Mouse (Mus musculus): ENCODE measurements around the gene Riok1. TPM values are rescaled to one million over a fixed set of nuclear protein-coding genes. Genes with fewer than 3 reads are reported as not detected.

Riok1 gene
- 10 to 100 TPM; 20.4 to 24.3 TPM for total RNA-seq (2021)
- long read RNA-seq, experiment 1, transcript Riok1-201 (17 exons, 2,738 nt): major isoform, 13 of 17 reads
- long read RNA-seq, experiment 1, partial matches to known transcripts: 2 of 17 reads
- long read RNA-seq, experiment 1, other reads (novel, unspliced or antisense): 2 of 17 reads
- long read RNA-seq, experiment 2, transcript Riok1-201 (17 exons, 2,738 nt): major isoform, 13 of 18 reads
- long read RNA-seq, experiment 2, partial matches to known transcripts: 2 of 18 reads
- long read RNA-seq, experiment 2, other reads (novel, unspliced or antisense): 2 of 18 reads

DNA sequence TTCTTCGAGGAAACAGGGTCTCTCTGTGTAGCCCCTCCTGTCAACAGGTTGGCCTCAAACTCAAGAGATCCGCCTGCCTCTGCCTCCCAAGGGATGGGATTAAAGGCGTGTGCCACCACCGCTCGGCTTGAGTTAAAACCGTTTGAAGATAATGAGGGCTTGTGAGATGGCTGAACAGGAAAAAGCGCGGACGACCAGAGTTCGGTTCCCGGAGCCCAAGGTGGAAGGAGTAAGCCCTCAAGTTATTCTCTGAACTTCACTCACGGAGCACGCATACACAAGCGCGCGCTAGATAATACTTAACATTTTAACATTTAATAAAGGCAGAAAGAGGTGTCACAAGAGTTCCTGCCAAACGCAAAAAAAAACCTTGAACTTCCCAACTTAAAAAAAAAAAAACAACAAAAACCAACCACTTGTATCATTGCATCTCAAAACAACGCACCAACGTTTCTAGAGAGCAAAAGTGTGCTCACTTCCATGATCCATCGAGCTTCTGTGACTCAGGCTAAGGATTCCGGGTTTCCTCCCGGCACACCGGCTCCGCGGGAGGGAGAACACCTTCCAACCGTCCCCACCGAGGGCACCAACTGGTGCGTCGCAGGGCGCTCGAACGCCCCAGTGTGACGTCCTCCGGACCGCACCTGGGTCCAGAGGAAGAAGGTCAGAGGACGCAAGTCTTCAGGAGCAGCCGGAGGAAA lies at the start of gene Riok1:
Riok1 (plus strand) TSS at position 653 of the 701 bp plus-strand sequence.
- no peak for DNase-seq (ENCODE audit: low spot score in 2 of 2)
- intact Hi-C loops (cut with DNase I): loop anchor here (2.0 to 10.0 kb wide), 3 partner anchors 42 to 602 kb away; partner anchors contain the start of gene Ssr1

DNA sequence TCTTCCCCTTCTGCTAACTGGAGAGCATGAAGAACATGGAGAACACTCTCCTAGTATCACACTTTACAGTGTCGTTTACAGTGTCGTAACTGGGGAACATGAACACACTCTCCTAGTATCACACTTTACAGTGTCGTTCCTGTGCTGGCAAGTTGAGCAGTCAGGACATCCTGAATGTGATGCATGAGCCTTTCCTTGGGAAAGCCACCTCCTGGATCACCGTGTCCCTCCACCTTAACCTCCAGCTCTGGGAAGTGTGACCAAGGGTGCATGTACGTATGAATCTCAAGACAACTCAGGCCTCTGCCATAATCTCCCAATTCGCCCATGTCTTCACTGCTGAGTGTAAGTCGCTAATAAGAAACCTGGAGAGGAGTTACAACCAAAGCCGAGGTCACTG lies 47.1 kb upstream of the Riok1 start:
- no peak for DNase-seq (ENCODE audit: low spot score in 2 of 2)
- intact Hi-C loops (cut with DNase I): loop anchor here (5.0 to 10.0 kb wide), 2 partner anchors 68 to 235 kb away; no protein-coding TSS in a partner anchor

DNA sequence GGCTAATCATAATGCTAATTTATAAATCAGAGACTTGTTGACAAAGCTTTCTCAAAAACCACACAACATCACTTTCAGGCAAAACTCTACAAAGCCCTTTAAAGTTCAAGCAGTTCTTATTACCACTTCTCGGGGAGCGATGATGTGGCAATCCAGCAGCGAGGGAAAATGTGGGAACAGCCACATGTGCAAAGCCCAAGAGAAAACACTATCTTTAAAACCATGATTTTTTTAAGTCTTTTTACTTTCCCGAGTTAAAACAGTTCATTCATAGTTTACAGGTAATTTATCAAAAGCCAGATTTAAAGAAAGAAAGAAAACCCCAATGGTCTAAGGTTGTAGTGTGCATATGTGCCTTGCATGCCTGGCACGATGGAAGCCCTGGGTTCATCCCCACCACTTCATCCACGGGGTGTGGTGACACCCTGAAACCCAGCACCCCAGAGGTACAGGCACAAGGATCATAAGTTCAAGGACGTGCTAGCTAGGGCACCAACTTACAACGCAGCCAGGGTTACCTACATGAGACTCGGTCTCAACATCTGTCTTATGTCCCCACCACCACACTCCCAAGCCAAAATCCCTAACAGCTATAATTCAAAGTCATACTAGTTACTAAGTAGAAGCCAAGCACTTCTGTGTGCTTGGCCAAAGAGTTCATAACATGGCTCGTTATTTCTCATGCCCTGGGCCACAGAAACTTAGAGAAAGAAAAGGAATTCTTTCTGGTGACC lies 44.0 kb upstream of the Riok1 start:
- intact Hi-C loops (cut with DNase I): loop anchor here (5.0 kb wide), 1 partner anchor 64 kb away; no protein-coding TSS in a partner anchor
- no peak for DNase-seq (ENCODE audit: low spot score in 2 of 2)

DNA sequence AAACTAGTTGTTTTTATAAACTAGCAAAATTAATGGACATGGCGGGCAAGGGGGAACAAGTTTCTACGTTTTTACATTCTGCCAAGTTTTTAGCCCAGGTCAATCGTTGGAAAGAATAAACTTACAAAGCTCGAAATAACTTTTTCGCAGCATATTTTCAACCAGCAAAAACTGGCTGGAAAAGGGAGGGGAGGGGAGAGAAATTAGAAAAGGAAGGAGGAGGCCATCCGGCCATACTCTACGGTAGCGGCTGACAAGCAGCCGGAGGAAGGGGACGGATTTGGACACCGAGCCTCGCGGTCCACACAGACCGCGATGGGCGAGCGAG lies 43.5 kb upstream of the Riok1 start:
- intact Hi-C loops (cut with DNase I): loop anchor here (5.0 kb wide), 1 partner anchor 64 kb away; no protein-coding TSS in a partner anchor
- no peak for DNase-seq (ENCODE audit: low spot score in 2 of 2)

DNA sequence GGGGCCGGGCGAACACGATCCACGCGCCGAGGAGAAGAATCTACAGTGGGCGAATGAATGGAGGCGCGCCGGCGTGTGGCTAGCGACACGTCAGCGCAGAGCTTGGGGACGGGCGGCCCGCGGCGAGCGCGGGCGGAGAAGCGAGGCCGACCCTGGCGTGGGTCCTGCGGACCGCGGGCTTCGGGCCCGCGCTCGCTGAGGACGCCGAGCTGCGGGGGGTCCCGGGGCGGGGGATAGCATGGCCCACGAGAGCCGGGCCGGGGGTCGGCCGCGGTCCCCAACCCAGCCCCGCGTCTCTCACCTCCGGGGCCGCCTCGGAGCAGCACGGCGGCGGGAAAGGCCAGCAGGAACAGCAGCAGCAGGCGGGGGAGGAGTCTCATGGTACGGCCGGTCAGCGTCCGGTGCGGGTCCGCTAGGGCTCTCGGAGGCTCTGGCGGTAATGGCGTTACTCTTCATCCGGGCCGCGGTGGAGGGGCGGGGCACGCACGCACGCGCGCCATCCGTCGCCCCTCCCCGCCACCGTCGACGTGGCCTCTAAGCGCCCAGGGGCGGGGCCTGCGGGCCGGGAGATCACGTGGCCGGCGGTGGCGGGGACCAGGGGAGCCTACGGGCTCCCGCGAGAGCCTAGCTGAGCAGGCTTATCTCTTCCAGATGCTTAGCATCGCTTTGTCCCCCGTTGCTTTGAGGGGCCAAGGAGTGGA lies 42.9 kb upstream of the Riok1 start, which contains the start of gene Ssr1:
Ssr1 (minus strand) TSS at position 514 of the 701 bp plus-strand sequence.
- intact Hi-C loops (cut with DNase I): loop anchor here (2.0 to 5.0 kb wide), 2 partner anchors 43 to 63 kb away; partner anchors contain the start of genes Cage1 and Riok1
- peak; percentile 96 for DNase-seq (ENCODE audit: low spot score in 2 of 2)

DNA sequence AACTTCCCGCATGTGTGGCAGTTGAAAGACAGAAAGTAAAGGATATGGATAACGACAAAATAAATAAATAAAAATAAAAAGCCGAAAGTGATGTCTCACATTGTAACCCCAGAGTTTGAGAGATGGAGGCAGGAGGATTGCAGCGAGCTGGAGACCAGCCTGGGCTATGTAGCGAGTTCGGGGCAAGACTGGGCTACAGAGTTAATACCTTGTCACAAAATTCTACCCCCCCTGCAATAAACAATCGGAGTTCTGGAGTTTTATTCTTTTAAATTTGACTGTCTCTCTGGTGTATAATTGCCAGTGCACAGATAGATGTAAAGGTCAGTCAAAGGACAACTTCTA lies 42.4 kb upstream of the Riok1 start:
- DNase-seq (ENCODE audit: low spot score in 2 of 2): no peak
- intact Hi-C loops (cut with DNase I): loop anchor here (2.0 to 5.0 kb wide), 2 partner anchors 42 to 63 kb away; partner anchors contain the start of genes Cage1 and Riok1

DNA sequence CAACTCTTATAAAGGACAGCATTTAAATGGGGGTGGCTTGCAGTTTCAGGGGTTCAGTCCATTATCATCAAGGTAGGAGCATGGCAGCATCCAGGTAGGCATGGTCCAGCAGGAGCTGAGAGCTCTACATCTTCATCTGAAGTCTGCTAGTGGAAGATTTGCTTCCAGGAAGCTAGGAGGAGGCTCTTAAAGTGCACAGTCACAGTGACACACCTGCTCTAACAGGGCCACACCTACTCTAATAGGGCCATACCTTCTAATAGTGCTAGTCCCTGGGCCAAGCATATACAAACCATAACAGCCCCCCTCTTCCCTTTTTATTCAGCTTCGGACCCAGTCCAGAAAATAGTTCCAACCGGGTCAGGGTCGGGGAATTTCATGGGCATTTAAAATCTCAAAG lies 37.1 kb upstream of the Riok1 start:
- intact Hi-C loops (cut with DNase I): no loop called here
- DNase-seq (ENCODE audit: low spot score in 2 of 2): no peak

DNA sequence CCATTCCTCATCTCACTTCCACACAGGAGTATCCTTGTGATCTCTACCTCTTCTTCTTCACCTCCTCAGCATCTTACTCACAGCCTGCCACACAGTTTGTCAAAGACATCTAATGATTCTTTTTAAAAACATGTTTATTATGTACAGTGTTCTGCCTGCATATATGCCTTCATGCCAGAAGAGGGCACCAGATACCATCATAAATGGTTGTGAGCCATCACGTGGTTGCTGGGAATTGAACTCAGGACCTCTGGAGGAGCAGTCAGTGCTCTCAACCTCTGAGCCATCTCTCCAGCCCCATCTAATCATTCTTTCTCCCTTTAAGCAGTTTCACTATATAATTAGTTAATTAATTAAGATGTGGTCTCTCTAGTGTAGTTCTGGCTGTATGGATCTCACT lies 34.3 kb upstream of the Riok1 start:
- no peak for DNase-seq (ENCODE audit: low spot score in 2 of 2)
- intact Hi-C loops (cut with DNase I): no loop called here

DNA sequence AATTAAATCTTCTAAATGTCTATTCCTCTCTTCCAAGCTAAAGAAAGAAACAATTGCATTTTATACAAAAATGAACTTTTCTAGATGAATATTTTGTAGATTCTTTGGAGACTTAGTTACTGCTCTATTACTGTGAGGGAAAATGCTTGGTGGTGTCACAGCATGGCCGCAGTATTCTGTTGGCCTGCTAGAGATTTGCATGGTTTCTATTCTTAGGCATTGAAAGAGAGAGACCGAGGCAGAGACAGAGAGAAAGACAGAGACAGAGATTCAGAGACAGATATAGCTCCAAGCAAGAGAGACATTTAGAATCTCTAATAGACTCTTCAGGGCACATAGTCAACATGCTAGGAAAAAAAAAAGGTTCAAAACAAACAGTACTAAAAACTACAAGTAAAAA lies 28.8 kb upstream of the Riok1 start:
- no peak for DNase-seq (ENCODE audit: low spot score in 2 of 2)
- intact Hi-C loops (cut with DNase I): no loop called here

DNA sequence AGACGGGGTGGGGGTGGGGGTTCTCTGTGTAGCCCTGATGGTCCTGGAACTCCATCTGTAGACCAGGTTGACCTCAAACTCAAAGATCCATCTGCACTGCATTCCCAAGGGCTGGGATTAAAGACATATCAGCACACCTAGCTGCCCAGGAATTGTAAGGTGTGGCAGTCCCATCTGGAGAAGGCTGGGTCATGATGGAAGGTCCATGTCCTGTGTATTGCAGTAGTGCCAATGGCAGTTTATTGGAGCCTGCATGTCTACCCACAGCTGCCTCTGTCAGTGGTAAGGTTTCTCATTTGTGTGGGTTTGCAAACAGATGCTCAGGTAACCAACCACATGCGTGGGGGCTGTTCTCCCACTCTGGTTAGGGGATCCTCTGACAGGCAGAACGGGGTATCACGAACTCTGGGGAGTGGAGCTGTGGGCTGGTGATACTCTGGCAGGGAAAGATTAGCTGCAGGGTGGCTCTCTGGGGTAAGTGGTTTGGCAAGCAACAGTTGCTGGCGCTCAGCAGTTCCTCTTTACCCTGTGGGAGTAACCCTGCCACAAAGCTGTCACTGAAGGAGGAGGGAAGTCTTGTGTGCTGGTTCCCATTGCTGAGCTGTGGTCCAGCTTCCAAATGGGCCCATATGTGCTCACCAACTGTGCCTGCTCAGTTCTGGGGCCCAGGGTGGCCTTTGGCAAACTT lies 26.9 kb upstream of the Riok1 start:
- intact Hi-C loops (cut with DNase I): no loop called here
- DNase-seq (ENCODE audit: low spot score in 2 of 2): no peak

DNA sequence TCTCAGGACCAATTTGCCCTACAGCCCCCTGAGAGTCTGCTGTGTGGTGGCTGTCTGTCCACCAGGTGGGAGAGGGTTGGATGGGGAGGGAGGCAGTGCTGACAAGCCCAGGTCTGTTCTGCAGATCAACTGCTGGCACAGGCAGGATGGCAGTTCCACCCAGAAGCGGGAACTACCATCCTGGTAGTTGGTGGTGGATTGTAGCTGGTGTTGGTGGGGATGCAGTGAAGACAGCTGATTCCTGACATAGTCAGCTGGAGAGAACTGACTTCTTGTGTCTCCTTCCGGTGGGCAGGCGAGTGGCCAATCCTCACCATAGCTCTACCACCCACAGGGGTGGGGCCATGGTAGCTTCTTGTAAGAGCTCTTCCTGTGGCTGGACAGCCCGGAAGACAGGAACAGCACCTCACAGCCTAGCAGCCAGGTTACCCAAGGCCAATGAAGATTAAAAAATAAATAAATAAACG lies 26.3 kb upstream of the Riok1 start:
- no peak for DNase-seq (ENCODE audit: low spot score in 2 of 2)
- intact Hi-C loops (cut with DNase I): no loop called here

DNA sequence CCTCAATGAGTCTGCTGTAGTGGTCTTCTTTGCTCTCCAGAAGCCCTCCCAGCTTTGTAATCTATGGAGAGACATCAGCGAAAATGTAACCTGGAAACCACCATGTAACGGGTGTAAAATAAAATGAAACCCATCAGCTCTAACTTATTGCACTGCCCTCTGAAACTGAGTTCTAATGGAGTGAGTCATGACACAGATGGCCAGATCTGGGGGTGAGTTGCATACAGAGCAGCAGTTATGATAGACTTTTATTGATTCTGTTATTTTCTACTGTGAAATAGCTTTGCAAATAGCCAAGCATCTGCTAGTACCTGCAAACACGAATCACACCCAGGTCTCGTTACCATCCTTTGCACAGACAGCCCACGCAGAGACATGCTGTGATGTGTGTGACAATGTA lies 24.4 kb upstream of the Riok1 start:
- no peak for DNase-seq (ENCODE audit: low spot score in 2 of 2)
- intact Hi-C loops (cut with DNase I): no loop called here

DNA sequence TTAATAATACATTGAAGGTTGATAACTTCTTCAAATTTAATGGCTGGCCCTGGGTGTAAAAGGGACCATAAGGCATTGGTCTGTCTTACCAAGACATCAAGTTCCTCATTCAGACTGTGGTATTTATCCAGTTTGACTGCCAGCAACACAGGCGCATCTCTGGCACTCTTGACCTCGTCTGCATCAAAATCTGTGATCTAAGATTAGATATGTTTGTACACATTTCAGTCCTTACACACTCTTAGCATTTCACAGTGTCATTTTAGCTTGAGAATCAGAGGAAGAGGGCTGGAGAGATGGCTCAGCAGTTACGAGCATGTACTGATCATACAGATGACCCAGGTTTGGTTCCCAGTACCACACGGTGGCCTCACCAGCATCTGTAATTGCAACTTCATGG lies 21.2 kb upstream of the Riok1 start:
- DNase-seq (ENCODE audit: low spot score in 2 of 2): no peak
- intact Hi-C loops (cut with DNase I): no loop called here

DNA sequence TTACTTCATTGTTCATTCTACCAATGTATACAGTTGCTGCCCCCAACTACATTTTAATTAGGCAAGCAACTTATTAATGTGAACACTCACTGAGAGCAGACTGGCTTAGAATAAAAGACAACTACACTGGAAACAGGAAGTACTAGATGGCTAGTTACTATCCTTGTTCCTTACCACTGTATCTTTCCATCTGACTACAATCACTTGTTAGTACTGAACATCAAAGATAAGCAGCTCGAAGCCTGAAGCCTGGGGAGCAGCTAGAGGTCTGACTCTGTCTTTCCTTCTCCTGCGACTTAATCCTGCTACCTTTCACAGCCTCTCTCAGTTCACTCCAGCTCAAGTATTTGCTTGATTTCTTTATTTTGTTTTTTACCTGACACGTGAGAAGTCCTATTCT lies 18.0 kb upstream of the Riok1 start:
- intact Hi-C loops (cut with DNase I): no loop called here
- no peak for DNase-seq (ENCODE audit: low spot score in 2 of 2)

DNA sequence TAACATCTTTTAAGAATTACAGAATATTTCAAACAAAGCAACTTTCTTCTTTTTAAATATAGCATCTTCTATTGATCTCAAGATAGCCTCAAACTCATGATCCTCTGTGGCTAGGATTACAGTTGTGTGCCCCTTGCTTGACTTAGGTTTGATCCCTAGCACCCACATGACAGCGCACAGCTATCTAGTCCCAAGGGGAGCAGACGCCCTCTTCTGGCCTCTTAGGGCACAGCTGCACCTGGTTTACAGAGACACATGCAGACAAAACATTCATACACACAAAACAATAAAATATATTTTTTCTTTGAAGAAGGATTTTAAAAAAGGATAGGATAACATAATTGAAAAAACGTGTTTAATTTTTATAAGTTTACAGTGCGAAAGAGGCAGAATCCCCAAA lies 10.9 kb upstream of the Riok1 start:
- intact Hi-C loops (cut with DNase I): no loop called here
- DNase-seq (ENCODE audit: low spot score in 2 of 2): no peak

DNA sequence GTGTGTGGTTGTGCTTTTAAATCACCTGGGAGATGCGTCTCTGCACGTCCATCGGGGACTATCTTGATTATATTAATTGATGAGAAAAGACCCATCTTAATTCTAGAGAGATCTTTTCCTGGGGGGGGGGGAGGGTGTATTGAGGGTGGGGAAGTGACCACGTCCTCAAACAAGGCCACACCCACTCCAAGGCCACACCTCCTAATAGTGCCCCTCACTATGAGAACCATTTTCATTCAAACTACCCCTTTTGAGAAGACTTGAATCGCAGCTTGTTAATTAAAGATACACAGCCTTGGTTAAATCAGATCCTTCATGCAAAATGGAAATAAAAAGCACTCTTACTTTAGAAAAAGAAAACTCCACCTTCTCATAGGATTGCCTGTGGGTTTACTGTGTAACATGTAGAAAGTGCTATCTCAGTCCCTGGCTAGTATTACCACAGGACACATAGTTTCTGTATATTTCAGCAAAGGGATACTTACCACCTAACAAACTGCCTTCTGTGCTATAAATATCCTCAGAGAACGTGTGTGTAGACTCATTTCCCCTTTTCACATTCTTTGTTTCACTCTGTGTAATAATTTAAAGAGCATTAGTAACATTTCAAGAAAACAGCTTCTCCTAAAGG lies 9.1 kb upstream of the Riok1 start:
- no peak for DNase-seq (ENCODE audit: low spot score in 2 of 2)
- intact Hi-C loops (cut with DNase I): no loop called here

DNA sequence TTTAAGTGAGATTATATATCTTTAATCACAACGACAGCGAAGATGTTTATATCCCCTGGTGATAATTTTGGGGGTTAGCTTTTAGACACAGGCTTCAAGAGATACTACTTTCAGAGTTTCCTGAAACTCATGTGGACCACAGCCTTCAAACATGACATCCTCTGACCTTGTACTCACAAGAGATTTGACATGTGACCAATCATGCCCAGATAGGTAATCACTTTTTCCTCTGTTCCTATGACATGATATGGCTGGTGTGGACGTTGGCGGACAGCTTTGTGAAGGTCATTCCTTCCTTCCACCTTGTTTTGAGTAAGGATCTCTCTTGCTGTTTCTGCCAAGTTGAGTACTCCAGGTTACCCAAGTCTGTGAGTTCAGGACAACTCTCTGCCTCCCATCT lies 8.4 kb upstream of the Riok1 start:
- DNase-seq (ENCODE audit: low spot score in 2 of 2): no peak
- intact Hi-C loops (cut with DNase I): no loop called here

DNA sequence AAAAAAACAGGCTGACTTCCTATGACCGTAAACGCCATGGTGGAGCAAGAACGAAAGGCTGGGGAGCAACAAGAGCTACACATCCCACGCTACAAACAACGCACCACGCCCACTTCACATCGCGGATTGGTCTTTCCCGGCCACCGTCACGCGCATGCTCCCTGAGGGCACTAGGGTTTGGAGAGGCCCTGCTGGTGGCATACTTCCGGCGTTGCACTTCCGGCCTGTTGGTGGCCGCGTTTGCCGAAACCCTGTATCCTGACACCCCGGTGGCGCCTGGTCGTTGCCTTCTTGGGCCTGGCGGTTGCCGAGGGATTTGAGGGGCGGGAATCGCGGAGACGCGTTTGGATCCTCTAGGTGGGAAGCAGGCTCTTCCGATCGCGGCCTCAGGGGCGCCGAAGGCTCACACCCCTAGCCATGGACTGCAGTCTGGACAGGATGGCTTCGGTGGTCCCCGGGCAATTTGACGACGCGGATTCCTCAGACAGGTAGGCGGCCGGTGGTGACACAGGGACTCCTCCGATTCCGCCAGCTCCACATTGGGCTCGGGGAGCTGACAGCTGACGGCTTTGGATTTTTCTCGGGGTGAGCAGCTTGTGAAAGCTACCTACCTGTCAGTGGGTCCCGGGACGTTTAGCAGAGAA lies 371 bp downstream of the Riok1 start, which contains the start of gene Cage1:
Cage1 (minus strand) TSS at position 26 of the 644 bp plus-strand sequence.
- peak; percentile 97 to 98 for DNase-seq (ENCODE audit: low spot score in 2 of 2)
- intact Hi-C loops (cut with DNase I): loop anchor here (2.0 to 10.0 kb wide), 3 partner anchors 42 to 602 kb away; partner anchors contain the start of gene Ssr1
